Mouse (Mus musculus) liver, adult 2 months (tissue): Measurements from ENCODE around the gene Exoc7. TPM values are rescaled to one million over a fixed set of nuclear protein-coding genes. Genes with fewer than 3 reads are reported as not detected.

Experiments used
- DNase-seq: peaks from one replicate; pipeline ENCODE4 v3.0.0-alpha.2; 2011; ENCODE audit warnings: low read depth, low spot score; ENCODE audit errors: extremely low read depth
- H3K27ac ChIP-seq: fragments of 200-500 bp; replicated peaks from 2 replicates; pipeline ENCODE4 v1.5.1; 2012; ENCODE audit warnings: low read depth, mild to moderate bottlenecking, control low read depth, inconsistent platforms, low read length; ENCODE audit not compliant: insufficient read depth
- H3K27me3 ChIP-seq: fragments of 200-500 bp; 2 replicates; pipeline ENCODE4 v1.6.1; 2012; ENCODE audit warnings: mild to moderate bottlenecking, moderate library complexity, low read length, inconsistent platforms; ENCODE audit not compliant: control insufficient read depth, insufficient read depth
- H3K36me3 ChIP-seq: fragments of 200-500 bp; 2 replicates; pipeline ENCODE4 v1.6.1; 2012; ENCODE audit warnings: low read length, inconsistent platforms; ENCODE audit not compliant: control insufficient read depth, insufficient read depth
- H3K4me1 ChIP-seq: fragments of 200-500 bp; 2 replicates; pipeline ENCODE4 v1.6.1; 2011; ENCODE audit warnings: low read length; ENCODE audit not compliant: control insufficient read depth, insufficient read depth
- H3K4me3 ChIP-seq: fragments of 200-500 bp; 2 replicates; pipeline ENCODE4 v1.5.1; 2011; ENCODE audit warnings: low read depth, mild to moderate bottlenecking, control low read depth, low read length, moderate library complexity; ENCODE audit not compliant: insufficient read depth
- H3K79me2 ChIP-seq: fragments of 200-500 bp; 2 replicates; pipeline ENCODE4 v1.6.1; 2012; ENCODE audit warnings: inconsistent platforms, mild to moderate bottlenecking, low read length, moderate library complexity; ENCODE audit not compliant: control insufficient read depth, insufficient read depth
- H3K9ac ChIP-seq: fragments of 200-500 bp; 2 replicates; pipeline ENCODE4 v1.6.1; 2012; ENCODE audit warnings: low read depth, mild to moderate bottlenecking, control low read depth, inconsistent platforms, low read length
- CTCF ChIP-seq: fragments of 200-500 bp; IDR thresholded peaks from 2 replicates; pipeline ENCODE4 v1.5.1; 2011; ENCODE audit warnings: low read depth, low read length, control low read depth
- POLR2A ChIP-seq: fragments of 200-500 bp; IDR thresholded peaks from 2 replicates; pipeline ENCODE4 v1.6.1; 2011; ENCODE audit warnings: low read length, control low read depth; ENCODE audit not compliant: insufficient read depth; ENCODE audit errors: extremely low read depth
- WGBS: fragments of 180-500 bp; shearing (Covaris S2); methylation state at CpG from one replicate; pipeline ENCODE4 v1.1.7; 2018; 5-methylcytosine and 5-hydroxymethylcytosine counted together
- polyA plus RNA-seq: library from polyadenylated mRNA; depleted of rRNA; stranded (reverse); fragments of >200 nt; gene quantifications from 2 replicates; pipeline ENCODE4 v1.2.3, GENCODE M21; 2012; rRNA removed
- total RNA-seq: library from RNA; depleted of rRNA; stranded (reverse); fragments of >200 nt; gene quantifications from 2 replicates; pipeline ENCODE4 v1.2.3, GENCODE M21; 2014; rRNA removed

The Exoc7 gene
- total and polyA plus RNA-seq, 2 experiments, result 15.9 to 19.5 TPM

- TF ChIP-seq CTCF, result no peak
- TF ChIP-seq POLR2A, result no peak
- Histone ChIP-seq H3K27ac (no peak overlapping the region), H3K79me2 (no peaks in the 10 kb centered on the region), H3K36me3 (peaks cover under 1% of the 10 kb centered on the region; the same call in 1 of the 2 replicates), H3K4me1 (no peaks in the 10 kb centered on the region), H3K4me3 (no peak overlapping the region), H3K27me3 (no peaks in the 10 kb centered on the region), H3K9ac (no peak overlapping the region)
- WGBS, result 57% methylated on average over 7 of the region's 7 CpGs
- no peak for DNase-seq
These were observed 67.2 kb downstream of the Exoc7 start for GRCm38 (mm10) chr11:116239797-116240196.

Other genes starting within 250 kb of the Exoc7 start
- 0.37 and 0.87 TPM in 2 replicates for gene Unc13d, start 229.3 kb downstream of the Exoc7 start, total RNA-seq
- gene Unc13d, start 229.3 kb downstream of the Exoc7 start, polyA plus RNA-seq, result 0.54 and 1.4 TPM in 2 replicates
- 14.8 and 24.8 TPM in 2 replicates for gene Wbp2, start 220.2 kb downstream of the Exoc7 start, total RNA-seq
- 166 and 179 TPM in 2 replicates for gene Wbp2, start 220.2 kb downstream of the Exoc7 start, polyA plus RNA-seq
- 2.9 and 6.6 TPM in 2 replicates for gene Trim47, start 180.0 kb downstream of the Exoc7 start, total RNA-seq
- gene Trim47, start 180.0 kb downstream of the Exoc7 start, polyA plus RNA-seq, result 4.2 and 4.6 TPM in 2 replicates
- gene Trim65, start 176.1 kb downstream of the Exoc7 start, total RNA-seq, result 3.9 and 5.8 TPM in 2 replicates
- 7.7 and 8.3 TPM in 2 replicates for gene Trim65, start 176.1 kb downstream of the Exoc7 start, polyA plus RNA-seq
- gene Mrpl38, start 168.4 kb downstream of the Exoc7 start, total RNA-seq, result 26.4 and 40.2 TPM in 2 replicates
- gene Mrpl38, start 168.4 kb downstream of the Exoc7 start, polyA plus RNA-seq, result 63.7 and 77.7 TPM in 2 replicates
- gene Fbf1, start 139.1 kb downstream of the Exoc7 start, total RNA-seq, result 5.6 and 9.0 TPM in 2 replicates
- 3.6 and 4.5 TPM in 2 replicates for gene Fbf1, start 139.1 kb downstream of the Exoc7 start, polyA plus RNA-seq
- 3.0 and 5.3 TPM in 2 replicates for gene Ten1, start 108.4 kb downstream of the Exoc7 start, total RNA-seq
- 2.3 and 3.0 TPM in 2 replicates for gene Ten1, start 108.4 kb downstream of the Exoc7 start, polyA plus RNA-seq
- 994 and 1,028 TPM in 2 replicates for gene Acox1, start 108.2 kb downstream of the Exoc7 start, total RNA-seq
- gene Acox1, start 108.2 kb downstream of the Exoc7 start, polyA plus RNA-seq, result 683 and 720 TPM in 2 replicates
- 0.07 and 0.18 TPM in 2 replicates for gene Evpl, start 69.2 kb downstream of the Exoc7 start, total RNA-seq
- 0.12 and 0.16 TPM in 2 replicates for gene Evpl, start 69.2 kb downstream of the Exoc7 start, polyA plus RNA-seq
- gene Srp68, start 33.0 kb downstream of the Exoc7 start, total RNA-seq, result 19.9 and 25.2 TPM in 2 replicates
- gene Srp68, start 33.0 kb downstream of the Exoc7 start, polyA plus RNA-seq, result 32.6 and 36.3 TPM in 2 replicates
- gene Galr2, start 26.3 kb downstream of the Exoc7 start, total RNA-seq, result not detected in 2 replicates
- not detected in 2 replicates for gene Galr2, start 26.3 kb downstream of the Exoc7 start, polyA plus RNA-seq
- gene Foxj1, start 28.2 kb upstream of the Exoc7 start, total RNA-seq, result 0.09 and 0.20 TPM in 2 replicates
- 0.21 and 0.26 TPM in 2 replicates for gene Foxj1, start 28.2 kb upstream of the Exoc7 start, polyA plus RNA-seq
- 1.0 and 1.3 TPM in 2 replicates for gene Rnf157, start 105.8 kb upstream of the Exoc7 start, total RNA-seq
- gene Rnf157, start 105.8 kb upstream of the Exoc7 start, polyA plus RNA-seq, result 0.75 and 0.87 TPM in 2 replicates
- gene Ubald2, start 126.9 kb upstream of the Exoc7 start, total RNA-seq, result 16.1 and 16.6 TPM in 2 replicates
- 45.7 and 72.0 TPM in 2 replicates for gene Ubald2, start 126.9 kb upstream of the Exoc7 start, polyA plus RNA-seq
- gene Qrich2, start 159.0 kb upstream of the Exoc7 start, total RNA-seq, result 0.07 TPM in 1 of 2 replicates, not detected in the other
- gene Qrich2, start 159.0 kb upstream of the Exoc7 start, polyA plus RNA-seq, result 0.05 and 0.11 TPM in 2 replicates
- 37.7 and 59.0 TPM in 2 replicates for gene Prpsap1, start 187.0 kb upstream of the Exoc7 start, total RNA-seq
- 72.8 and 80.1 TPM in 2 replicates for gene Prpsap1, start 187.0 kb upstream of the Exoc7 start, polyA plus RNA-seq
- gene Sphk1, start 223.7 kb upstream of the Exoc7 start, total RNA-seq, result 0.47 and 0.55 TPM in 2 replicates
- gene Sphk1, start 223.7 kb upstream of the Exoc7 start, polyA plus RNA-seq, result 0.21 and 0.44 TPM in 2 replicates